Mouse (Mus musculus): ENCODE results near the gene Abcc8.

- TF ChIP-seq CTCF (IDR thresholded peaks at IDR 0.05; ENCODE audit: low read depth, low read length) (no peak), POLR2A (IDR thresholded peaks at IDR 0.05; ENCODE audit: borderline replicate concordance, low read depth, low read length) (no peak)
Observed at GRCm38 (mm10) chr7:46116118-46116581, 63.7 kb downstream of the Abcc8 start.
